Mouse (Mus musculus) stomach, embryonic 15.5 days (tissue): Measurements from ENCODE around the gene Bean1. TPM values are rescaled to one million over a fixed set of nuclear protein-coding genes. Genes with fewer than 3 reads are reported as not detected.

Source experiments
- ATAC-seq: fragments of 200-750 bp; cut with Nextera tagmentation; 2 replicates; pipeline ENCODE4 v1.8.0; 2017; ENCODE audit warnings: low read depth, moderate number of reproducible peaks, moderate TSS enrichment; ENCODE audit not compliant: insufficient read depth, low FRiP score
- H3K27ac ChIP-seq: fragments of 300-500 bp; sonication (generic); 2 replicates; pipeline ENCODE4 v1.5.1; 2015; ENCODE audit warnings: mild to moderate bottlenecking, inconsistent platforms
- H3K27me3 ChIP-seq: fragments of 300-500 bp; sonication (generic); replicated peaks from 2 replicates; pipeline ENCODE4 v1.6.1; 2015; ENCODE audit warnings: inconsistent platforms
- H3K36me3 ChIP-seq: fragments of 300-500 bp; sonication (generic); 2 replicates; pipeline ENCODE4 v1.6.1; 2015; ENCODE audit warnings: inconsistent platforms
- H3K4me1 ChIP-seq: fragments of 300-500 bp; sonication (generic); 2 replicates; pipeline ENCODE4 v1.6.1; 2015; ENCODE audit warnings: inconsistent platforms
- H3K4me2 ChIP-seq: fragments of 300-500 bp; sonication (generic); 2 replicates; pipeline ENCODE4 v1.6.1; 2015; ENCODE audit warnings: mild to moderate bottlenecking, inconsistent platforms
- H3K4me3 ChIP-seq: fragments of 300-500 bp; sonication (generic); replicated peaks from 2 replicates; pipeline ENCODE4 v1.5.1; 2015; ENCODE audit warnings: inconsistent platforms
- H3K9ac ChIP-seq: fragments of 300-500 bp; sonication (generic); 2 replicates; pipeline ENCODE4 v1.6.1; 2015; ENCODE audit warnings: inconsistent platforms
- H3K9me3 ChIP-seq: fragments of 300-500 bp; sonication (generic); 2 replicates; pipeline ENCODE4 v1.6.1; 2016; ENCODE audit warnings: inconsistent platforms
- WGBS: fragments of 180-500 bp; shearing (Covaris S2); methylation state at CpG from one replicate; pipeline ENCODE4 v1.1.7; 2015; 5-methylcytosine and 5-hydroxymethylcytosine counted together
- polyA plus RNA-seq: library from polyadenylated mRNA; unstranded; fragments of >200 nt; fragmentation: Nextera tagmentation; extraction: Ambion mirVana; gene quantifications from 2 replicates; pipeline ENCODE4 v1.2.1, GENCODE M21; 2015

Gene Bean1
- polyA plus RNA-seq, 1 experiment from 2014 or later, result 1.1 TPM

- no peaks in the 10 kb centered on the region for H3K9me3 ChIP-seq
- H3K27me3 ChIP-seq, result peaks cover 20% of the 10 kb centered on the region
- H3K9ac ChIP-seq, result no peak overlapping the region
- no peak for ATAC-seq
- no peaks in the 10 kb centered on the region for H3K36me3 ChIP-seq
- no peak overlapping the region for H3K27ac ChIP-seq
- H3K4me1 ChIP-seq, result no peaks in the 10 kb centered on the region
- WGBS, result 76% methylated on average over 4 of the region's 4 CpGs
- no peak overlapping the region for H3K4me2 ChIP-seq
- H3K4me3 ChIP-seq, result no peak overlapping the region
Observed at GRCm38 (mm10) chr8:104177054-104177453, 6.8 kb downstream of the Bean1 start.

GRCm38 (mm10) chr8:104184905-104185304 lies 14.7 kb downstream of the Bean1 start:
- no peaks in the 10 kb centered on the region for H3K27me3 ChIP-seq
- H3K4me3 ChIP-seq, result no peak overlapping the region
- H3K27ac ChIP-seq, result no peak overlapping the region
- WGBS, result 32% methylated on average over 6 of the region's 6 CpGs
- H3K4me1 ChIP-seq, result no peaks in the 10 kb centered on the region
- no peak overlapping the region for H3K9ac ChIP-seq
- H3K36me3 ChIP-seq, result no peaks in the 10 kb centered on the region
- no peak for ATAC-seq
- H3K4me2 ChIP-seq, result no peak overlapping the region
- no peaks in the 10 kb centered on the region for H3K9me3 ChIP-seq

GRCm38 (mm10) chr8:104186827-104187226 lies 16.6 kb downstream of the Bean1 start:
- Histone ChIP-seq H3K27me3 (no peaks in the 10 kb centered on the region), H3K4me1 (0 out of 2 replicates have a peak, but pooled peaks cover 5% of the 10 kb centered on the region), H3K4me2 (no peak overlapping the region), H3K9ac (no peak overlapping the region), H3K9me3 (no peaks in the 10 kb centered on the region), H3K4me3 (no peak overlapping the region), H3K36me3 (no peaks in the 10 kb centered on the region), H3K27ac (no peak overlapping the region)
- 89% methylated on average over 4 of the region's 4 CpGs for WGBS
- no peak for ATAC-seq

DNA sequence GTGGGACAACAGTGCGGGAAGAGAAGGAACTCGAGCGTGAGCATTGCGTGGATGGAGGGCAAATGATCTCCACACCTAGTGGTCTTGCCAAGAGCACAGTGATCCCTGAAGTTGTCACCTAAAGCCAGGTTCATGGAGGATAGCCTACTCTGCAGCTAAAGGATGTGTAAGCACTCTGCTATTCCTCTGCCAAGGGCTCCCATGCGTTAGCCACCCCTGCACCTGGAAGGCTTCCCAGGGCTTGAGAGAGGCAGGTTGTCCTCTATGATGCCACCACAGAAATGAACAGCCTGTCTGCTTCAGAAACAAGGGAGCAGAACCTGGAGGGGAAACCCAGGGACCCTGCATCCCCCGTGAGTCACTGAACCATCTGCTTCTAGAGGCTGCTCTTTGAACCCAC lies 17.4 kb downstream of the Bean1 start:
- Histone ChIP-seq H3K4me2 (no peak overlapping the region), H3K9ac (no peak overlapping the region), H3K9me3 (no peaks in the 10 kb centered on the region), H3K4me1 (0 out of 2 replicates have a peak, but pooled peaks cover 5% of the 10 kb centered on the region), H3K4me3 (no peak overlapping the region), H3K27me3 (no peaks in the 10 kb centered on the region), H3K36me3 (no peaks in the 10 kb centered on the region), H3K27ac (no peak overlapping the region)
- ATAC-seq, result no peak
- WGBS, result 82% methylated on average over 6 of the region's 6 CpGs

DNA sequence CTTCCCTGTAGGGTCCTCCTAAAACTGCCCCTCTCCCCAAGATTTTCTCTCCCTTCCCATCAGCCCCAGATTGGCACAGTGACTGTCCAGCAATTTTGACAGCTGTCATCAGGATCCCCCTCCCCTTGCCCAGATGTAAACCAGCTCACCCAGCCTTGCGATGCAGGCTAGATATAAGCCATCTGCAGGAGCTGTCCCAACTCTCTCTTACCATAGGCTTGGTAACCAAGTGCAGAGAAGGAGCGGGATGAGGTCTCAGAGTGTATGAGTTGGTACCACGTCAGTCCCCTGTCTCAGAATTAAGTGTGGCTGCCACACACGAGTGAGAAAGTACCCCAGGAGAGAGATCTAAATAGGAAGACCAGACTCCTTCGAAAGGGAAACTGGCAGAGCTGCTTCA lies 18.2 kb downstream of the Bean1 start:
- no peak for ATAC-seq
- no peaks in the 10 kb centered on the region for H3K27me3 ChIP-seq
- no peak overlapping the region for H3K9ac ChIP-seq
- H3K9me3 ChIP-seq, result no peaks in the 10 kb centered on the region
- no peak overlapping the region for H3K27ac ChIP-seq
- 0 out of 2 replicates have a peak, but pooled peaks cover 5% of the 10 kb centered on the region for H3K4me1 ChIP-seq
- H3K4me3 ChIP-seq, result no peak overlapping the region
- H3K4me2 ChIP-seq, result no peak overlapping the region
- H3K36me3 ChIP-seq, result no peaks in the 10 kb centered on the region
- 55% methylated on average over 5 of the region's 5 CpGs for WGBS

DNA sequence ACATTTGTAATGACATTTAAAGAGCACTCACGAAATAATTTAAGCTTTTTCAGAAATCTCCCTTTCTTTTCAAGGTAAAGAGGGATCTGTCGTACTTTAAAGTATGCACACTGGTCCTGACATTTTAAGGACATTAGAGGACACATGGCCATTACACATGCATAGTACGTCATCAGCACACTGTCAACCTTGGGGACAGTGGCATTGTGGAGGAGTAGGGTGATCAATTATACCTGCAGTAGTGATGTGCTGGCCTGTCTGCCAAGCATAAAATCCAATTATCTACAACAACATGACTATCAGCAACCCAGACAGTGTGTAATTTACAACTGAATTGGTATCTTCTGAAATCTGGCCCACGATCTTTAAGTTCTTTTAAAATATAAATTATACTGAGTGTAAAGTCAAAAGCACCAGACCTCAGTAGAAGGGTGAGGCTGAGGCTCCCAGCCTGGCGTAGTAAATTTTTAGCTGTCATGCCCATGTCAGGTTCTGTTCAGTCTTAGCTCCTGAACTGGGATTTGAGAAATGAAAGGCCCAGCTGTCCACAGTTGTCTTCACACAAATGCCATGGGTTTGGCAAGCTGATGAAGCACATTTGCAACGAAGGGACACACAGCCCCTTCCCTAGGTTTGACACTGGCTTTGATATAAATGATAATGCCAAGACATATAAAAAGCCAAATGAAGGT lies 20.7 kb downstream of the Bean1 start:
- no peak for ATAC-seq
- Histone ChIP-seq H3K36me3 (no peaks in the 10 kb centered on the region), H3K27ac (0 out of 2 replicates have a peak overlapping the region, but pooled peaks have one; percentile 21), H3K9ac (no peak overlapping the region), H3K4me3 (no peak overlapping the region), H3K9me3 (no peaks in the 10 kb centered on the region), H3K4me1 (0 out of 2 replicates have a peak, but pooled peaks cover 5% of the 10 kb centered on the region), H3K27me3 (no peaks in the 10 kb centered on the region), H3K4me2 (no peak overlapping the region)
- WGBS, result 61% methylated on average over 6 of the region's 6 CpGs

- Histone ChIP-seq H3K9ac (no peak overlapping the region), H3K9me3 (no peaks in the 10 kb centered on the region), H3K36me3 (no peaks in the 10 kb centered on the region), H3K27me3 (no peaks in the 10 kb centered on the region), H3K4me2 (no peak overlapping the region), H3K4me1 (0 out of 2 replicates have a peak, but pooled peaks cover 5% of the 10 kb centered on the region), H3K4me3 (no peak overlapping the region), H3K27ac (0 out of 2 replicates have a peak overlapping the region, but pooled peaks have one; percentile 21)
- no peak; the same call in 1 of the 2 replicates for ATAC-seq
- WGBS, result 9% methylated on average over 11 of the region's 11 CpGs
Observed at GRCm38 (mm10) chr8:104191496-104191895, 21.3 kb downstream of the Bean1 start.

DNA sequence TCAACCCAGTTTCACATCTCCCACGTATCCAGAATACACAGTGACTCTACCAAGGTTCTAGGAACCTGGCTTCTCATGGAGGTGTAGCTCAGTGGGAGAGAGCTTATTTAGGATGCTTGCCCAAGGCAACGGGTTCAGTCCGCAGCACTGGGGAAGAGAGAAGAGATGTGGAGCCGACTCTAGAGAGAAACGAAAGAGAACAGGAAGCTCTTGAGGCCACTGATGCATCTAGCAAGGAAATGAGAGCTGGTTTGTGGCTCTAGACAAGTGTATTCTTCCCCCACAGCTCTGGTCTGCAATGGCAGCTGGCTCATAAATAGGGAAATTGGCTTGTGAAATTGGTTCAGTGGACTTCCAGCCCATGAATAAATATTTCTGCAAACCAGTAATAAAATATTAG lies 29.6 kb downstream of the Bean1 start:
- WGBS, result 65% methylated on average over 5 of the region's 5 CpGs
- ATAC-seq, result no peak

DNA sequence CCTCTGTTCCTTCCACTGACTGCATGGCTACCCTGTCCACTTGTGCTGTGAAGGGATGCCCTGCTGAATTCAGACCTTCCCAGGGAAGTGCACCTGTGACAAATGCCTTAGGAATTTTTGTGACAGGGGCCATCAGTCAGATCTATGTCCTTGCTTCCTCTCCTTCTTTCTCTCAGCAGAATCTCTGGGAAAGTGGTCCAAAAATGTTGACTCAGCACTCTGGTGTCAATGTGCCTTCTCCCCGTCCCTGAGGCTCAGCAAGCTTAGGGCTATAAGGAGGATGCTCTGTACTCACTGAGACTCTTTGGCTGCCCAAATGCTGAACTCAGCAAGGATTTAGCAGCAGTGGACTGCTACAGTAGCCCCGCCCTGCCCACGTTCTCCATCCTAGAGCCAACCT lies 31.4 kb downstream of the Bean1 start:
- Histone ChIP-seq H3K4me1 (no peaks in the 10 kb centered on the region), H3K27me3 (no peaks in the 10 kb centered on the region), H3K9ac (no peak overlapping the region), H3K27ac (no peak overlapping the region), H3K4me3 (no peak overlapping the region), H3K9me3 (no peaks in the 10 kb centered on the region), H3K4me2 (no peak overlapping the region), H3K36me3 (no peaks in the 10 kb centered on the region)
- ATAC-seq, result no peak
- 76% methylated on average over 3 of the region's 3 CpGs for WGBS

More for the DNA sequence above, 29.6 kb downstream of the Bean1 start:
- Histone ChIP-seq H3K27me3 (no peaks in the 10 kb centered on the region), H3K9me3 (no peaks in the 10 kb centered on the region), H3K36me3 (no peaks in the 10 kb centered on the region), H3K4me2 (no peak overlapping the region), H3K4me1 (no peaks in the 10 kb centered on the region), H3K4me3 (no peak overlapping the region), H3K27ac (no peak overlapping the region), H3K9ac (no peak overlapping the region)

DNA sequence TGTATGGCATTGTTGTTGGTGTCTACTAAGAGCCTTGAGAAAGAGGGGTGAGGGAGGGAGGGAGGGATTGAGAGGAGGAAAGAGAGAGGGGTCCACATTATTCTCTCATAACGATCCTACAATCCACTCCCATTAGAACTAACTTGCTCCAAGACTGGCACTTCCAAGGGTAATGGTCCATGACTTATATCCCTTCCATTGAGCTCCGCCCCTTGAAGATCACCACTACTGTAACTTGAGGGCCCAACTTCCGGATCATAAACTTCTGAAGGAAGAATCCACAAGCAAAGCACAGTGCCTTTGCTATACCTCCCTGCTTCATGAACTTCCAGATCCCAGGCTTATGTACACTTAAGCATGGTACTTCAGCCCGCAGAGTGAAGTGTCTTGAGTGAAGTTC lies 32.1 kb downstream of the Bean1 start:
- Histone ChIP-seq H3K9ac (no peak overlapping the region), H3K4me2 (no peak overlapping the region), H3K27me3 (no peaks in the 10 kb centered on the region), H3K27ac (no peak overlapping the region), H3K9me3 (no peaks in the 10 kb centered on the region), H3K36me3 (no peaks in the 10 kb centered on the region), H3K4me3 (no peak overlapping the region), H3K4me1 (no peaks in the 10 kb centered on the region)
- 89% methylated on average over 4 of the region's 4 CpGs for WGBS
- no peak for ATAC-seq

DNA sequence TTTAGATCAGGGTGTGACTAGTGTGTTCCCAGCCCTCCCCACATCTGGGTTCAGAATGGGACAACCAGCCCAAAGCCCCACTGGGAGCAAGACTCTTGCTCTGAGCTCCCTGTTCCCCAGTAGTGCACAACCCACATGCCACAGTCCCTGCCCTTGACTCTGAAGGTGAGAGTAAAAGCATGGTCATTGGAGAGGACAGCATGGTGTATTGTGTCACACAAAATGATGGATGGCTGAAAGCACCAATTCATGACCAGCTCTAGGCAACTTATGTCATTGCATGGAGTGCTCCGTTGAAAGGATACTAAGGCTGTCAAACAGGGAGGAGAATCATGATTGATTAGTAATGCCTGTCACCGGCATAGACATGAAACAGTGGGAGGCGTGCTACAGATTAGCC lies 35.0 kb downstream of the Bean1 start:
- no peaks in the 10 kb centered on the region for H3K9me3 ChIP-seq
- ATAC-seq, result no peak
- H3K9ac ChIP-seq, result no peak overlapping the region
- no peak overlapping the region for H3K4me3 ChIP-seq
- H3K36me3 ChIP-seq, result no peaks in the 10 kb centered on the region
- WGBS, result 64% methylated on average over 3 of the region's 3 CpGs
- no peak overlapping the region for H3K4me2 ChIP-seq
- H3K4me1 ChIP-seq, result no peaks in the 10 kb centered on the region
- H3K27me3 ChIP-seq, result no peaks in the 10 kb centered on the region
- H3K27ac ChIP-seq, result no peak overlapping the region

GRCm38 (mm10) chr8:104217601-104218000 lies 47.4 kb downstream of the Bean1 start:
- no peaks in the 10 kb centered on the region for H3K27me3 ChIP-seq
- no peaks in the 10 kb centered on the region for H3K4me1 ChIP-seq
- H3K9ac ChIP-seq, result no peak overlapping the region
- H3K4me3 ChIP-seq, result no peak overlapping the region
- no peak overlapping the region for H3K4me2 ChIP-seq
- H3K36me3 ChIP-seq, result no peaks in the 10 kb centered on the region
- H3K27ac ChIP-seq, result no peak overlapping the region
- ATAC-seq, result no peak
- H3K9me3 ChIP-seq, result no peaks in the 10 kb centered on the region
- WGBS, result 93% methylated on average over 5 of the region's 5 CpGs
